Mouse (Mus musculus): ENCODE results near the gene Hsd3b7.
"Not testable (repeated sequence)": the region's sequence is repeated elsewhere in the genome, so short reads cannot be mapped to it uniquely, and the experiment has no call there.

The Hsd3b7 gene

DNA sequence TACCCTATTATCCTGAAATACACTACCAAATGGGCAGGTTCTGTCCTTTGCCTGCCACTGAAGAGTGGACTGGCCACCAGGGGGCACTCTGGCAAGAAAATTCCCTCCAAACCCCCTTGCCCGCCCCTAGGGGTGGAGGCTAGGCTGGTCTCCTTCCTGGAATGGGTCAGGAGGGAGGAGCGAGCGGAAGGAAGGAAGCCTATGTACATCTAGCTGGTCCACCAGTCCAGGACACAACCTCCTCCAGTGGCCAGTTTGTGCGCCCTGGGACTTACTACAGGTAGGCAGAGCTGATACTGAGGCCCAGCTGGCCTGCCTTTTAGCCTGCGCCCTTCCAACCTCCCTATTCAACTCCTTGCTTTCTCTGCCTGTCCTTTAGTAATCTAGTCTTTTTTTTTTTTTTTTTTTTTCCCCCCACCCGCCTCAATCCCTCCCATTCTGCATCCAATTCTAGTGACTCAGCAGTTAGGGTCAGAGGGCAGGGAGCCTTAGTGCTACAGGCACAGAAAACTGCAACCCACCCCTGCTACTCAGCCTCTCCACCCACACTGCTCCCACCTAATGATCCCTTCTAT is at the start of gene Hsd3b7:
Gene Hsd3b7 (plus strand): TSS at position 170 of the 575 bp plus-strand sequence.
- DNase-seq (ENCODE audit: low read depth) = peak; percentile 83

DNA sequence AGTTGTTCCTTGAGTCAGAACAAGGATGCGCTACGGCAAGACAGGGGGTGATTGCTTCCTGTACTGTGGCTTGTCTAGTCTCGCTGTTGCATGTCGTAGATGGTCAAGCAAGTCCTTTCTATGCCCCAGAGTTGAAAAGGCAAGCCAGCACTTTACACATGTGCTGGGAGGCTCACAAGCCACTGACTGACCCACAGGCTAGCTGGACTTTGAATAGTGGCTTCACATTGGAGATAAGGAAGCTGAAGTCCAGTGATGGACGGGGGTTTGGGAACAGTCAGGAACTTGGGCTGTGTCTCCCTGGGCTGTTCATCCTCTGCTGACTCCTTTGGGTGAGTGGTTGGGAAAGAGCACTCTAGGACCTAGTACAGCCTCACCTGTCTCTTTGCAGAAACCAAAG is 48.8 kb upstream of the Hsd3b7 start:
- DNase-seq (ENCODE audit: low read depth) = no peak

- DNase-seq (ENCODE audit: low read depth) = no peak
These were observed 48.3 kb upstream of the Hsd3b7 start for GRCm38 (mm10) chr7:127752069-127752468.

- DNase-seq (ENCODE audit: low read depth) = no peak
These were observed 47.2 kb upstream of the Hsd3b7 start for GRCm38 (mm10) chr7:127753158-127753557.

- DNase-seq (ENCODE audit: low read depth) = no peak
These were observed 46.7 kb upstream of the Hsd3b7 start for GRCm38 (mm10) chr7:127753741-127754140.

DNA sequence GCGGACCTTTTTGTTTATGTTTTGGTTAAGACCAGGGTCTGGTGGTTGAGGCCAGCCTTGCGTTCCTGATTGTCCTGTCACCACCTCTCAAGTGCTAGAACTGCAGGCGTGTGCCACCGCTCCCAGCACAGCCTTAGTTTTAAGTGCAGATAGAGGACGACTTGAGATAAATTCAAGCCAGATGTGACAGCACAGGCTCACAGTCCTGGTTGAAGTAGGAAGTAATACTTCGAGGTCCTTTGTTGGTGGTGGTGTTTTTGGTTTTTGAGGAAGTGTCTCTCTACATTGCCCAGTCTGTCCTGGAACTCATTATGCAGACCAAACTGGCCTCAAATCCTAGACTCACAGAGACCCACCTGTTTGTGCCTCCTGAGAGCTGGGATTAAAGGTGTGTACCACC is 40.7 kb upstream of the Hsd3b7 start:
- no peak for DNase-seq (ENCODE audit: low read depth)

GRCm38 (mm10) chr7:127760478-127760877 is 39.9 kb upstream of the Hsd3b7 start:
- no peak for DNase-seq (ENCODE audit: low read depth)

- peak; percentile 79 for DNase-seq (ENCODE audit: low read depth)
These were observed 39.4 kb upstream of the Hsd3b7 start for GRCm38 (mm10) chr7:127761026-127761425.

GRCm38 (mm10) chr7:127763642-127764041 is 36.8 kb upstream of the Hsd3b7 start:
- no peak for DNase-seq (ENCODE audit: low read depth)

- no peak for DNase-seq (ENCODE audit: low read depth)
These were observed 34.6 kb upstream of the Hsd3b7 start for GRCm38 (mm10) chr7:127765756-127766155.

DNA sequence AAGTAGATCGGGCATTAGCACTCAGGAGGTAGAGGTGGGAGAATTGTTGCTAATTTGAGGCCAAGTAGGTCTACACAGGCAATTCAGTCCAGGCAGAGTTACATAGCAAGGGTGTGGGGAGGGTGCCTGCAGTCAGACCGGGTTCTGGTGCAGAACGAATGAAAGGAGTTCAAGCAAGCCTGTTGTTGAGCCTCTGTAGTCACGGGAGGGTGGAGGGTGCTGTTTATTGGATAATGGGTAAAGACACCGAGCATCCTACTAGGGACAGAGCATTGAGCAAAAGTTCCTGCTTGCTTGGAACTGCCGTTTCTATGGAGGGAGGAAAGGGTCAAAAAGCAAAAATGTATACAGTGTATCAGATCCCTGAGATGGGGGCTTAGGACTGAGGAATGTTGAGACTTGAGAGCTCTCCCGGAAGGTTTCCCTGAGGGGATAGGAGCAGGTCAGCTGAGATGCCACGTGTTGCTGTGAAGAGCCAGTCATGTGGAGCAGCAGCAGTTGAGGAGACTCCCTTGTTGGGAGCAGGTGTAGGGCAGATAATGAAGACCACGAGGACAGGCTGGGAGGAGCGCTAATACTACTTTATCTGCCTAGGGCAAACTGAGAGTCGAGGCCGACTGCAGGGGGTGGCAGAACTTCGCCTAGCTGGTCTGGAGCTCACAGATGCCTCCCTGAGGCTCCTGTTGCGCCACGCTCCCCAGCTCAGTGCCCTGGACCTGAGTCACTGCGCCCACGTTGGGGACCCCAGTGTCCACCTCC is 33.4 kb upstream of the Hsd3b7 start:
- no peak for DNase-seq (ENCODE audit: low read depth)

DNA sequence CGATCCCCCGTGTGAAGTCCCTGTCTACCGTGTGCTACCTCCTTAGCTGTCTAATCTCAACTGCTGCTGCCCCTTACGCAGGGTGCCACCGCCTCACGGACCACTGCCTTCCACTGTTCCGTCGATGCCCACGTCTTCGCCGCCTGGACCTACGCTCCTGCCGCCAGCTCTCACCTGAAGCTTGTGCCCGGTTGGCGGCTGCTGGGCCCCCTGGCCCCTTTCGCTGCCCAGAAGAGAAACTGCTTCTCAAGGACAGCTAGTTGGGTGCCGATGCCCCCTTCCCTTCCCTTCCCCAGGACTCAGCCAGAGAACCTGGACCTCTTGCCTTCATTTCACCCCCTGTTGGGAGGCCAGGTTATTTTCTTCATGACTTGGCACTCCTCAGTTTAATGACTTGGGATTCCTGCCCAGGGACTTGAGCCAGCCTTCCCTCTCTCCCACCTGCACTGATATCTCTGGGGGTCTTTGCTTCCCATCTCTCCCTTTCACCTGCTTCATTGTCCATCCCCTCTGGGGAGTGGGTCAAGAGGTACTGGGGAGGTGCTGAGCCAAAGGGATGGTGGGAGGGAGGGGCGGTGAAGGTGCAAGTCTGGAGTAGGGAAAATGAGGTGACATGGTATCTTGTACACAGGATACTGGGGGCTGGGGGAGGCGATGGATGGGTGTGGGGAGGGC is 32.6 kb upstream of the Hsd3b7 start:
- no peak for DNase-seq (ENCODE audit: low read depth)

DNA sequence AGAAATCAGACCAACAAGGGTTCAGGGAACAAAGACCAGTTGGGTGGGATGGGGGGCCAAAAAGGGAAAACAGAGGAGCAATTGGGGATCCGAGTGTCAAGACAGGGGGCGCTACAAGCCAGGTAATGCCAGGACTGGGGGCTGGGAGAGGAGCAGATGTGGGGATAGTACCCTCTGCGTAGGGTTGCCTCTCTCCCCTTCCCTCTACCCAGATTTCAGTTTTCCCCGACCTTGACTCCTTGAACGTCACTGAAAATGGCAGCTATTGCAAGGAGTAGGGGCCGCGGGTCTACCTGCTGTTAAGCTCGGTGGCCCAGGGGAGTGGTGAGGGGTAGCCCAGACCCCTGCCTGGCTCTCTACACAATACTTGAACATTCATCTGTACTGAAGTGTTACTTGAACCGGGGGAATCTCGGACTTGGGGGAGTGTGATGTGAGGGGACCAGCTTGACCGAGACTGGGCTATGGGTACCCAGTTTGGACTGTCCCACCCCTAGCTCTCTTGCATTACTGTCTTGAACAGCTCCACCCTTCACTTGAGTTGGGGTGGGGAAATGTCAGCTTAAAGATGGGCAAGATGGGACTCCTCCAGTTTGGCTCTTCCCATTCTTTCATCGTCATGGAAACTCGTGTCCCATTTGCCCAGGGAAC is 31.9 kb upstream of the Hsd3b7 start:
- DNase-seq (ENCODE audit: low read depth) = peak; percentile 36

DNA sequence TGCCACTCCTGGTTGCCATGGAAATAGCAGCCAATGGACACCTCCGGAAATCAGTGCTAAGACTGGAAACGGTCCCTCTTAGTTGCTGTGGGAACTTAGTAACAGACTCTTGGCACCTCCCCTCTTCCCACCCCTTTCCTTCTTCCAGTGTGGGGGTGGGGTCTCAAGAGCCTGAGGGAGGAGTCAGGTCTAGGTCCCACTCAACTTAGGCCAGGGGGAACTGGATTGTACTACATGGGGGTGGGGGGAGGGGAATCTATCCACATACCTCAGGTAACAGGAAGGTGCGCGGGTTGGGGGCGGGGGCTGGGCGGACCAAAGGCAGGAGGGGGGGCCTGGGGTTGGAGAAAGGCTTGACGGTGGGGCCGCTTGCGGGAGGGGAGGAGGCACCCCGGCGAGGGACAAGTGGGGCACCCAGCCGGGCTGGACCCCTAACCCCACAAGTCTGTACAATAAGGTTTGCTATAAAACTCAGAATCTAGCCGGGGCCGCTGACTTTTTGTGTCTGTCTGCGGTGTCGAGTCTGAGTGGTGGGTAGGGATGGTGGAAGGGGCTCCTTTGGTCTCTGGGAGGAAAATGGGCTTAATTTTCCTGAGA is 31.3 kb upstream of the Hsd3b7 start:
- peak; percentile 84 for DNase-seq (ENCODE audit: low read depth)

DNA sequence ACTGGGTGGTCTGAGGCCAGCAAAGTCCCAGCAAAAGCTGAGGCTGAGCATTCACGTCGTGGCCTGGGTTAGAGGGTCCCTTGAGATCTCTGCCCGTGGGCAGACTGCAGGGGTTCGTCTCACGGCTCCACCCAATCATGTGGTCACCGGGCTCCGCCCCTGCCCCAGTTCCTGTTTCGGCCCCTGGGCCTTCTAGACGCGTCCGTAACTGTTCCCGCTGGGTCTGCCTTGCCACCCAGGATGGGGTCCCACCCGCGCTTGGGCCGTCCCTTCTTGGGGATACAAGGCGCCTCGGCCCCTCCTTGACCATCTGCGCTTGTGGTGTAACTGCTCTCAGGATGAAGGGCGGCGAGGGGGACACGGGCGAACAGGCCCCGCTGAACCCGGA is 30.8 kb upstream of the Hsd3b7 start, which contains the start of gene Orai3:
Gene Orai3 (plus strand): TSS at position 165 of the 388 bp plus-strand sequence.
- peak; percentile 61 for DNase-seq (ENCODE audit: low read depth)

DNA sequence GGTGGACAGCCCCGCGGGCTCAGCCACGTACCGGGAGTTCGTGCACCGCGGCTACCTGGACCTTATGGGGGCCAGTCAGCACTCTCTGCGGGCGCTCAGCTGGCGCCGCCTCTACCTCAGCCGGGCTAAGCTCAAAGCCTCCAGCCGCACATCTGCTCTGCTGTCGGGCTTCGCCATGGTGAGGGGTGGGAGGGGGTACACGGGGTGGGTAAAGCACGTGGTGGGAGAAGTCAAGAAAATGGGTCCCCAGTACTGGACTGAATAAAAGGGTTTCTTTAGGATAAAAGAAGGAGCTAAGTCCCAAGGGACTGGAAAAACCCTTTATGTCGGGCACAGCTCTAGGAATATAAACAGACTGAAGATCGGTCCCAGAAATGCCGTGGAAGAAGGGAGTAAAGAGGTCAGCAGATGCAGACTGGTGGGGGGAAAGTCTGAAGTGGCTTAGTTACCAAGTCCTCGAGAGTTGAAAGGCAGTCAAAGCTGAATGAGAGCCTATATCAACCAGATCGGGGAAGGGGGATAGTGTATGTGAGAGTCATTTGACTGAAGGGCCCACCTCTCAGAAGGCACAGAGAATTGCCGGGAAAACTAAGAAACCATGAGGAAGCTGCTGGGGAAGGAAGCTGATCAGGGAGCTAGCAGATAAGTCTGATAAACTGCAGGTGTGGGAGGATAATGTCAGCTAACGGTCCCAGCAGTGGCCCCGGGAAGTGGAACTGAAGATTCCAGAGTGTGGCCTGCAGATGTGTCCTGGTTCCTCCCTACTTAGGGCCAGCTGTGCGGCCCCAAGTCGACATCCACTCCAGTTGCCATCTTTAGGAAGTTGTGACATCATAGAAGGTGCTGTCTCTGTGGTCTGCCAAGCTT is 30.1 kb upstream of the Hsd3b7 start:
- DNase-seq (ENCODE audit: low read depth) = peak; percentile 37

- DNase-seq (ENCODE audit: low read depth) = no peak
These were observed 29.1 kb upstream of the Hsd3b7 start for GRCm38 (mm10) chr7:127771262-127771661.

DNA sequence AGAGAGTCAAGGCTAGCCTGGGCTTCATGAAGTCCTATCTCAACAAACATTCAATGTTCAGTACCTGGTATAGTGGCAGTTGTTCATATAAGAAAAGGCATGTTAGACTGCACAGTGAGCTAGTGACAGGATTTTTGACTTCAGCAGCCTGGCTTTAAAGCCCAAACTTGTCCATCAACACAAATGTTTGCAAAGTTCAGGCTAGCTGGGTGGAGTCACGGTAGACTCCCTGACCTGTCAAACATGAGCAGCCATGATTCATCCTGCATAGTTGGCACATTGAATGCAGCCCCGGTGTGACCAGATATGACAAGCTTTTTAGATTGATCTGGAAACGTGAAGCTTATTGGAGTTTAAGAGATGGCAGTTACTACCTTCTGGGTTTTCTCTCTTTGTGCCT is 28.3 kb upstream of the Hsd3b7 start:
- no peak for DNase-seq (ENCODE audit: low read depth)

DNA sequence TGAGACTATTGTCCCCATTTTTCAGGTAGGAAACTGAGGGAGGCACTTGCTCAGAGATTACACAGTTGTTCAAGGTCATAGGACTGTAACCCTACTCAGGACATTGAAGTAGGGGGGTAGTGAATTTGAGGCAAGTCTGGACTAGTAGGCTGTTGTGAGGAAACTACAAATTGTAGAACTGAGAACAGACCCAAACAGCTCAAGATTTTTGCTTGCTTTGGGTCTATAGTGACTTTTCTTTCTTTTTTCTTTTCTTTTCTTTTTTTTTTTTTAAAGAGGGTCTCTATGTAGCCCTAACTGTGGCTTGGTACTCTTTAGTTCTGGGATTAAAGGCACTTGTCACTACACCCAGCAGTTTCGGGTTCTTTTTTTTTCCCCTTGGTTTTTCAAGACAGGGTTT is 27.8 kb upstream of the Hsd3b7 start:
- no peak for DNase-seq (ENCODE audit: low read depth)

- DNase-seq (ENCODE audit: low read depth) = peak; percentile 90
These were observed 26.6 kb upstream of the Hsd3b7 start for GRCm38 (mm10) chr7:127773664-127774384.

GRCm38 (mm10) chr7:127775837-127776236 is 24.6 kb upstream of the Hsd3b7 start:
- not testable (repeated sequence) for DNase-seq (ENCODE audit: low read depth)

Measured in naive thymus-derived CD4-positive, alpha-beta T cell, adult 2 months (primary cell).